Mouse (Mus musculus) c-Kit-positive CD71-positive TER-119-positive erythroid progenitor cells, embryonic 14.5 days (primary cell): Measurements from ENCODE around the gene Etl4.

Source experiments
- DNase-seq: peaks from one replicate; pipeline ENCODE4 v3.0.0-alpha.2; 2013; ENCODE audit warnings: low spot score

Etl4 gene

GRCm38 (mm10) chr2:20763511-20764212 is 854.1 kb downstream of the Etl4 start:
- no peak for DNase-seq

- no peak for DNase-seq
Measured at GRCm38 (mm10) chr2:20764566-20765090, 855.0 kb downstream of the Etl4 start.

- DNase-seq: no peak
Measured at GRCm38 (mm10) chr2:20768681-20769080, 859.1 kb downstream of the Etl4 start.

GRCm38 (mm10) chr2:20770171-20770570 is 860.6 kb downstream of the Etl4 start:
- DNase-seq: no peak

GRCm38 (mm10) chr2:20774462-20774861 is 864.9 kb downstream of the Etl4 start:
- DNase-seq: no peak

GRCm38 (mm10) chr2:20776171-20776704 is 866.7 kb downstream of the Etl4 start:
- no peak for DNase-seq

- DNase-seq: no peak
Measured at GRCm38 (mm10) chr2:20777931-20778330, 868.4 kb downstream of the Etl4 start.

- peak; percentile 8 for DNase-seq
Measured at GRCm38 (mm10) chr2:20779484-20780381, 870.2 kb downstream of the Etl4 start.

- no peak for DNase-seq
Measured at GRCm38 (mm10) chr2:20801236-20801890, 891.8 kb downstream of the Etl4 start.

GRCm38 (mm10) chr2:20811506-20811905 is 901.9 kb downstream of the Etl4 start:
- DNase-seq: no peak

GRCm38 (mm10) chr2:20813986-20814385 is 904.4 kb downstream of the Etl4 start:
- DNase-seq: peak; percentile 3

- DNase-seq: no peak
Measured at GRCm38 (mm10) chr2:20818226-20818625, 908.6 kb downstream of the Etl4 start.

GRCm38 (mm10) chr2:20826258-20826657 is 916.7 kb downstream of the Etl4 start:
- no peak for DNase-seq

GRCm38 (mm10) chr2:20830882-20831281 is 921.3 kb downstream of the Etl4 start:
- no peak for DNase-seq

- DNase-seq: no peak
Measured at GRCm38 (mm10) chr2:20831608-20832406, 922.2 kb downstream of the Etl4 start.

GRCm38 (mm10) chr2:20849346-20849745 is 939.8 kb downstream of the Etl4 start:
- DNase-seq: no peak
